Mouse (Mus musculus) megakaryocyte, embryonic 14.5 days (primary cell): ENCODE measurements around the gene Ugcg.

Experiments used
- FLI1 ChIP-seq: IDR thresholded peaks from 2 replicates; pipeline ENCODE4 v1.6.1; 2012; ENCODE audit warnings: low read length, inconsistent platforms, mixed read lengths
- GATA1 ChIP-seq: IDR thresholded peaks from 3 replicates; pipeline ENCODE4 v1.6.1; 2012; ENCODE audit warnings: mixed read lengths, low read length, inconsistent platforms, borderline replicate concordance

- TF ChIP-seq GATA1 (no peak), FLI1 (no peak)
Observed at GRCm38 (mm10) chr4:59228951-59229350, 39.9 kb downstream of the Ugcg start.
